Mouse (Mus musculus) liver, embryonic 16.5 days (tissue): Measurements from ENCODE around the gene Olfr727. TPM values are rescaled to one million over a fixed set of nuclear protein-coding genes. Genes with fewer than 3 reads are reported as not detected.

Source experiments
- ATAC-seq: fragments of 200-750 bp; cut with Nextera tagmentation; 2 replicates; pipeline ENCODE4 v1.8.0; 2017; ENCODE audit warnings: low read depth, mild to moderate bottlenecking, moderate number of reproducible peaks, moderate library complexity
- H3K27ac ChIP-seq: fragments of 300-500 bp; sonication (generic); 2 replicates; pipeline ENCODE4 v1.5.1; 2014; ENCODE audit warnings: mild to moderate bottlenecking, low read length
- H3K27me3 ChIP-seq: fragments of 300-500 bp; sonication (generic); 2 replicates; pipeline ENCODE4 v1.6.1; 2014; ENCODE audit warnings: low read depth, low read length, mixed read lengths; ENCODE audit not compliant: control insufficient read depth, insufficient read depth
- H3K36me3 ChIP-seq: fragments of 300-500 bp; sonication (generic); 2 replicates; pipeline ENCODE4 v1.6.1; 2014; ENCODE audit warnings: mild to moderate bottlenecking; ENCODE audit not compliant: control insufficient read depth, insufficient read depth
- H3K4me1 ChIP-seq: fragments of 300-500 bp; sonication (generic); 2 replicates; pipeline ENCODE4 v1.6.1; 2014; ENCODE audit warnings: low read depth, low read length, mixed read lengths; ENCODE audit not compliant: control insufficient read depth
- H3K4me2 ChIP-seq: fragments of 300-500 bp; sonication (generic); 2 replicates; pipeline ENCODE4 v1.6.1; 2014; ENCODE audit warnings: low read depth, low read length, mixed read lengths
- H3K4me3 ChIP-seq: fragments of 300-500 bp; sonication (generic); 2 replicates; pipeline ENCODE4 v1.5.1; 2014; ENCODE audit warnings: low read depth, mild to moderate bottlenecking, low read length
- H3K9ac ChIP-seq: fragments of 300-500 bp; sonication (generic); 2 replicates; pipeline ENCODE4 v1.6.1; 2014; ENCODE audit warnings: low read depth, low read length
- H3K9me3 ChIP-seq: fragments of 300-500 bp; sonication (generic); replicated peaks from 2 replicates; pipeline ENCODE4 v1.6.1; 2016; ENCODE audit warnings: low read length; ENCODE audit not compliant: control insufficient read depth
- WGBS: fragments of 180-500 bp; shearing (Covaris S2); extraction: QIAGEN DNeasy Blood & Tissue Kit; methylation state at CpG from one replicate; pipeline ENCODE4 v1.1.7; 2014; ENCODE audit not compliant: insufficient replicate concordance; 5-methylcytosine and 5-hydroxymethylcytosine counted together
- polyA plus RNA-seq: library from polyadenylated mRNA; unstranded; fragments of >200 nt; fragmentation: Nextera tagmentation; extraction: Ambion mirVana; gene quantifications from 2 replicates; pipeline ENCODE4 v1.2.1, GENCODE M21; 2015

Olfr727 gene
- not detected in 2 replicates for polyA plus RNA-seq

DNA sequence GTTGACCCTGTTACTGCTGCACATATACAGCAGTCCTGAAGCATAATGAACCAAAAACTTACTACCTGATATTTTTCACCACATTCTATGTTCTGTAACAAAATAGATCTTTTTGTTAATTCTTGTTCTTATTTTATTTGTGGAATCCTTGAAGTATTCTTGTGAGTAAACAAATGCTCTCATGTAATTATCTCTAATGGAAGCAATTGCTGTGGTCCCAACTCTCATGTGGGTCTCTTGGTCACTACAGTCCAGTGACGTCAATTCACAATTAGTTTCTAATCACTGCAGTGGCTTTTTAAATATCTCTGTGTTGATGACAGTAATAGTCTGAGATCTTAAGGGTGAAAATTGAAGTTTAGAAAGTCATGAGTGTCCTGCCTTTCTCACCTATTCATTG, at the start of gene Olfr727:
Gene Olfr727, plus strand, starts transcription at position 301 of the 400 bp plus-strand sequence.
- 66% methylated on average over 1 of the region's 1 CpGs for WGBS
- H3K4me2 ChIP-seq, result no peak within 1 kb of the TSS
- no peaks in the 10 kb centered on the region for H3K36me3 ChIP-seq
- no peaks in the 10 kb centered on the region for H3K4me1 ChIP-seq
- H3K4me3 ChIP-seq, result no peak within 1 kb of the TSS
- H3K9ac ChIP-seq, result no peak within 1 kb of the TSS
- no peaks in the 10 kb centered on the region for H3K9me3 ChIP-seq
- H3K27ac ChIP-seq, result no peak within 1 kb of the TSS
- ATAC-seq, result no peak
- H3K27me3 ChIP-seq, result no peaks in the 10 kb centered on the region

DNA sequence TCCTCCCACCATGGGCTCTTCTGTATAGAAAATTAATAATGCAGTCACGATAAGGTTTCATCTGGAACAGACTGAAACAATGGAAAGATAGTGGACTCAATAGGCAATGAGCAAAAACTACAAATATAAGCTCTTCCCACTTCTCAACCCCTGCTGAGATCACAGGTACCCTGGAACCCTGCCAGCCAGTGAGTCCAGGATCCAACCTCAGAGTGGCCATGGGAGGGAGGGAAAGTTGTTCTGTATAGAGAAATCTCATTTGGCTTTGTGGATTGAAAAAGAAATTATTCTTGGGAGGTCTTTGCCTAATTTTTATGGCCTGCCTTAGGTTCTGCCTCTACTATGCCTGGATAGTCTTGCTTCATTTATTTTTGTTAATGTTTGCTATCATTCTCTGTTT, 32.1 kb upstream of the Olfr727 start, which contains the start of gene Olfr726:
Gene Olfr726, minus strand, starts transcription at position 101 of the 400 bp plus-strand sequence.
- WGBS, result 40% methylated on average over 1 of the region's 1 CpGs
- H3K9ac ChIP-seq, result no peak within 1 kb of the TSS
- no peaks in the 10 kb centered on the region for H3K9me3 ChIP-seq
- no peak for ATAC-seq
- H3K36me3 ChIP-seq, result no peaks in the 10 kb centered on the region
- no peaks in the 10 kb centered on the region for H3K4me1 ChIP-seq
- no peaks in the 10 kb centered on the region for H3K27me3 ChIP-seq
- H3K4me3 ChIP-seq, result no peak within 1 kb of the TSS
- no peak within 1 kb of the TSS for H3K27ac ChIP-seq
- H3K4me2 ChIP-seq, result no peak within 1 kb of the TSS

DNA sequence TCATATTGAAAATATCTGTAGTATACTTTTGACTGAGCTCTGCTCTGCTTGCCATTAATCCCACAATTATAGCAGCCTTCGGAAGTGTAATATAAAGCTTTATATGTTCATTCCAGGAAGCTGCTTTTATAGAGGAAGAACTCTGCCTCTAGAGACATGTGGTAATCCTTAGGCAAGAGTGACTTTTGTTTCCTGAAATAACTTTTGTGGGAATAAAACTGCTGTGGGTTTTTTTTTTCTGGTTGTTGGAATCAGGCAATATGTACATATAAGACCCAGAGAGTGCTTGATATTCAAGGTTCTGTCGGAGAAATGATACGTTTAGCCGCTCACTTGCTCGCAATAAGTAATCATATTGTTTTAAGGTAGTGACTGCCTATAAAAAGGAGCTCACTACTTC, 19.6 kb downstream of the Olfr727 start, which contains the start of gene Olfr728:
Gene Olfr728, minus strand, starts transcription at position 101 of the 400 bp plus-strand sequence.
- ATAC-seq, result no peak
- no peaks in the 10 kb centered on the region for H3K36me3 ChIP-seq
- H3K27me3 ChIP-seq, result no peaks in the 10 kb centered on the region
- H3K9ac ChIP-seq, result no peak within 1 kb of the TSS
- no peak within 1 kb of the TSS for H3K4me3 ChIP-seq
- WGBS, result 70% methylated on average over 5 of the region's 5 CpGs
- no peak within 1 kb of the TSS for H3K4me2 ChIP-seq
- no peaks in the 10 kb centered on the region for H3K4me1 ChIP-seq
- H3K27ac ChIP-seq, result no peak within 1 kb of the TSS
- H3K9me3 ChIP-seq, result no peaks in the 10 kb centered on the region

GRCm38 (mm10) chr14:50152810-50153209, 29.8 kb downstream of the Olfr727 start, which contains the start of gene Olfr729:
Gene Olfr729, minus strand, starts transcription at chr14:50152910.
- no peak for ATAC-seq
- Histone ChIP-seq H3K4me1 (no peaks in the 10 kb centered on the region), H3K27ac (no peak within 1 kb of the TSS), H3K9ac (no peak within 1 kb of the TSS), H3K9me3 (no peaks in the 10 kb centered on the region), H3K4me2 (no peak within 1 kb of the TSS), H3K27me3 (no peaks in the 10 kb centered on the region), H3K4me3 (no peak within 1 kb of the TSS), H3K36me3 (no peaks in the 10 kb centered on the region)

Other genes starting within 250 kb of the Olfr727 start
- gene Olfr722, start 221.2 kb upstream of the Olfr727 start, polyA plus RNA-seq, result not detected in 2 replicates
- not detected in 2 replicates for gene Olfr723, start 191.4 kb upstream of the Olfr727 start, polyA plus RNA-seq
- gene Olfr724, start 159.9 kb upstream of the Olfr727 start, polyA plus RNA-seq, result not detected in 2 replicates
- not detected in 2 replicates for gene Olfr725, start 82.8 kb upstream of the Olfr727 start, polyA plus RNA-seq
- gene Olfr726, start 32.2 kb upstream of the Olfr727 start, polyA plus RNA-seq, result not detected in 2 replicates
- not detected in 2 replicates for gene Olfr728, start 19.5 kb downstream of the Olfr727 start, polyA plus RNA-seq
- not detected in 2 replicates for gene Olfr729, start 29.7 kb downstream of the Olfr727 start, polyA plus RNA-seq
- not detected in 2 replicates for gene Olfr730, start 65.0 kb downstream of the Olfr727 start, polyA plus RNA-seq
- not detected in 2 replicates for gene Olfr731, start 118.7 kb downstream of the Olfr727 start, polyA plus RNA-seq
- not detected in 2 replicates for gene Olfr732, start 161.0 kb downstream of the Olfr727 start, polyA plus RNA-seq
- not detected in 2 replicates for gene Olfr733, start 178.3 kb downstream of the Olfr727 start, polyA plus RNA-seq
- not detected in 2 replicates for gene Olfr734, start 203.6 kb downstream of the Olfr727 start, polyA plus RNA-seq
- gene Olfr735, start 225.7 kb downstream of the Olfr727 start, polyA plus RNA-seq, result not detected in 2 replicates
- 0.07 and 0.15 TPM in 2 replicates for gene Tlr11, start 234.7 kb downstream of the Olfr727 start, polyA plus RNA-seq